Mouse (Mus musculus): Measurements from ENCODE around the gene Safb2. TPM values are rescaled to one million over a fixed set of nuclear protein-coding genes. Genes with fewer than 3 reads are reported as not detected.

Gene Safb2
- polyA plus RNA-seq, 1 experiment from 2014 or later = 43.5 TPM

DNA sequence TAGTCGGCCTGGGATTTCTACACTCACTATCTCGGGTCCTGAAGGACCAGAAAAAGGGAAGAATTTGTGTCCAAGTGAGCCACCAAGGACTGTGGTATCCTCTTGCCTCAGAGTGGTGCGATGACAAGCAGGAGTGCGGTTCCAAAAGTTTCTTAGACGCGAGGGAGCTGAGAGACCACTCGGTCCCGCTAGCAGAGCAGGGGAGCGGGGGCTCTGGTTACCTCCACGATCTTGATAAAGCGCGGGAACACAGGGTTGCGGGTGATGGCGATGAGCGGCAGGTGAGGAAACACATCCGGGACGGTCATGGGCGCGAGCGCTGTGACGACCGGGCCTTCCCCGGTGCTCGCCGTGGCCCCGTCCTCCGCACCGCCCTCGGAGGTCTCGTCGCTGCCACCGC is 41.9 kb upstream of the Safb2 start:
- under 1% methylated on average over 31 of the region's 32 CpGs for WGBS
- H3K27ac ChIP-seq (replicated peaks in 1 of 2; ENCODE audit: control insufficient read depth in 1 of 2, insufficient read depth in 1 of 2, low read depth in 2 of 2, low read length in 2 of 2) = peak overlapping the region in 1 of 2 experiments; percentile 67; a peak in 3 of 4 replicates
- H3K9me3 ChIP-seq (ENCODE audit: control insufficient read depth, low read length) = no peaks in the 10 kb centered on the region
- H3K4me1 ChIP-seq (ENCODE audit: control insufficient read depth in 2 of 2, insufficient read depth in 2 of 2, low read length in 2 of 2) = peaks cover 10 to 20% of the 10 kb centered on the region in 2 experiments
- H3K36me3 ChIP-seq (ENCODE audit: control insufficient read depth, insufficient read depth, low read length) = peaks cover 27% of the 10 kb centered on the region
- H3K4me2 ChIP-seq (ENCODE audit: low read length) = peak overlapping the region; percentile 96
- H3K4me3 ChIP-seq (ENCODE audit: control insufficient read depth in 1 of 2, insufficient read depth in 1 of 2, low read depth in 1 of 2, low read length in 2 of 2) = peak overlapping the region; percentile 82 to 94
- H3K9ac ChIP-seq (ENCODE audit: low read length) = peak overlapping the region; percentile 95
- peak; percentile 7; the same call in 1 of the 2 replicates for ATAC-seq (ENCODE audit: insufficient number of reproducible peaks, insufficient read depth, low FRiP score, low read depth)
- H3K27me3 ChIP-seq (ENCODE audit: control insufficient read depth, insufficient read depth, low read length) = no peaks in the 10 kb centered on the region

DNA sequence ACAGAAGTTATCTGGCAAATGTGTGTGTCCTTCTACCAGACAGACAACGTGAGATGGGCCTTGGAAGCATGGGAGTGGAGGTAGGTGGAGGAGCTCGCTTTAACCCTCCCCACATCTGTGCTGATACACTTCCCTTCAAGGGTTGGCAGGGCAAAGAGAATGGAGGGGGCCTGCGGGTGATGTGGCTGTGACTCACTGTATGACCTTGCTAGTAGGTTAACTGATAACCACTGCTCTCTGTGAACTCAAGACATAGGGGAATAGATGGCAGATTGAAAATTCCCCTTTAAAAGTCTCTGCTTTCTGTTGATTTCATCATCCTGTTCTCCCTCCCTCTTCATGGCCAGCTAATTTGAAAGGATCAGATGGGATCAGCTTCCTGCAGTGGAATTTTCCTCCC is 41.1 kb upstream of the Safb2 start:
- no peak for ATAC-seq (ENCODE audit: insufficient number of reproducible peaks, insufficient read depth, low FRiP score, low read depth)
- no peak overlapping the region for H3K27ac ChIP-seq (replicated peaks in 1 of 2; ENCODE audit: control insufficient read depth in 1 of 2, insufficient read depth in 1 of 2, low read depth in 2 of 2, low read length in 2 of 2)
- H3K4me2 ChIP-seq (ENCODE audit: low read length) = peak overlapping the region; percentile 96
- 35% methylated on average over 3 of the region's 3 CpGs for WGBS
- no peaks in the 10 kb centered on the region for H3K9me3 ChIP-seq (ENCODE audit: control insufficient read depth, low read length)
- peaks cover 10 to 20% of the 10 kb centered on the region in 2 experiments for H3K4me1 ChIP-seq (ENCODE audit: control insufficient read depth in 2 of 2, insufficient read depth in 2 of 2, low read length in 2 of 2)
- H3K27me3 ChIP-seq (ENCODE audit: control insufficient read depth, insufficient read depth, low read length) = no peaks in the 10 kb centered on the region
- peak overlapping the region in 1 of 2 experiments; percentile 94; a peak in 2 of 4 replicates for H3K4me3 ChIP-seq (ENCODE audit: control insufficient read depth in 1 of 2, insufficient read depth in 1 of 2, low read depth in 1 of 2, low read length in 2 of 2)
- H3K9ac ChIP-seq (ENCODE audit: low read length) = peak overlapping the region; percentile 95; the same call in 1 of the 2 replicates
- peaks cover 34% of the 10 kb centered on the region for H3K36me3 ChIP-seq (ENCODE audit: control insufficient read depth, insufficient read depth, low read length)

DNA sequence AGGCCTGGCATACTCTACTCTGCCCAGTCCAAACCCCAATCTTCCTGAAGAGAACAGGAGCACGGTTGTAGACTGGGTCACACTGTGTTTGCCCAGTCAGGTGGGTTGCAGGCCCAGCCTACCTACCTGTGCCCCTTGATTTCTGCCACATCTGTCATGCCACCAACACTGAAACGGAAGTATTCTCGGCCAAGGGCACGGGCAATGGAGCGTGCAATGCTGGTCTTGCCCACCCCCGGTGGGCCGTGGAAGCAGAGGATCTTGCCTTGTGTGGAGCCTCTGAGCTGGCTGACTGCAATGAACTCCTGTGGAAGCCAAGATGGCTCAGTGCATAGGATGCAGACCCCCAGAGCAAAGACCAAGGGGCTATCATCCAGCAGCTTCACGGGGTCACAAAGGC is 33.2 kb upstream of the Safb2 start:
- Histone ChIP-seq H3K4me3 (ENCODE audit: control insufficient read depth in 1 of 2, insufficient read depth in 1 of 2, low read depth in 1 of 2, low read length in 2 of 2) (no peak overlapping the region), H3K27ac (replicated peaks in 1 of 2; ENCODE audit: control insufficient read depth in 1 of 2, insufficient read depth in 1 of 2, low read depth in 2 of 2, low read length in 2 of 2) (no peak overlapping the region)

DNA sequence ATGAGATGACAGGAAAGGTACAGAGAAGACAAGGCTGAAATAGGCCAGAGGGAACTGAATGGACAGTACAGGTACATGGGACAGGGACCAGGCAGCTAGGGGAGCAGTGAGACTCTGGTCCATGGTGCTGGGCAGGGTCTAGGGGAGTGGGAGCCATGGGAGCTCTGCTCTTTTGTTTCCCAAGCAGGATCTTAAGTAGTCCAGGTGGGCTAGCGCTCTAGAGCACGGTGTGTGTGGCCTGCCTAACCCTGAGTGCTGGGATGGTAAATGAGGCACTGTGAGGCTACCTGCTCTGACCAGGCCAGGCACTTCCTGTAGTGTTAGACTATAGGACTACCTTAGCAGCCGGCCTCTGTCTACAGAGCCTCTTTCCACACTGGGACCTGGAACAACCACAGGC is 32.3 kb upstream of the Safb2 start:
- no peak for ATAC-seq (ENCODE audit: insufficient number of reproducible peaks, insufficient read depth, low FRiP score, low read depth)

More for the DNA sequence above, 33.2 kb upstream of the Safb2 start:
- peaks cover 3 to 13% of the 10 kb centered on the region in 2 experiments; a peak in 3 of 4 replicates for H3K4me1 ChIP-seq (ENCODE audit: control insufficient read depth in 2 of 2, insufficient read depth in 2 of 2, low read length in 2 of 2)
- H3K4me2 ChIP-seq (ENCODE audit: low read length) = no peak overlapping the region
- 85% methylated on average over 8 of the region's 8 CpGs for WGBS
- no peaks in the 10 kb centered on the region for H3K9me3 ChIP-seq (ENCODE audit: control insufficient read depth, low read length)
- ATAC-seq (ENCODE audit: insufficient number of reproducible peaks, insufficient read depth, low FRiP score, low read depth) = no peak
- H3K27me3 ChIP-seq (ENCODE audit: control insufficient read depth, insufficient read depth, low read length) = no peaks in the 10 kb centered on the region
- H3K36me3 ChIP-seq (ENCODE audit: control insufficient read depth, insufficient read depth, low read length) = peaks cover 84% of the 10 kb centered on the region
- no peak overlapping the region for H3K9ac ChIP-seq (ENCODE audit: low read length)

DNA sequence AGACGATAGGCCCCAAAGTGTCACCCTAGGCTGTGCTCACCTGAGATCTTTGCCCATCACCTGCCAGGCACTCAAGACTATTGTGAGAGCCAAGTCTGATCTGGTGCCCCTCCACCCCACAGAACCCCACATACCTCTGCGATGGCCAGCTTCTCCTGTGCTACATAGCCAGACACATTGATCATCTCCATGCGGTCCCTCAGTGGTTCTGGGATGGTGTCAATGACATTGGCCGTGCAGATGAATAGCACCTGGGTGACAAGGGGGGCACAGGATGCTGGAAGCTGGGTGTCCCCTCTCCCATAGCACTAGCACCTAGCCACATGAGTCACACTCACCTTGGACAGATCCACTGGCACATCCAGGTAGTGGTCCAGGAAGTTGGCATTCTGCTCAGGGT is 31.4 kb upstream of the Safb2 start:
- H3K9ac ChIP-seq (ENCODE audit: low read length) = no peak overlapping the region
- H3K9me3 ChIP-seq (ENCODE audit: control insufficient read depth, low read length) = no peaks in the 10 kb centered on the region
- ATAC-seq (ENCODE audit: insufficient number of reproducible peaks, insufficient read depth, low FRiP score, low read depth) = no peak
- no peak overlapping the region for H3K4me3 ChIP-seq (ENCODE audit: control insufficient read depth in 1 of 2, insufficient read depth in 1 of 2, low read depth in 1 of 2, low read length in 2 of 2)
- H3K27ac ChIP-seq (replicated peaks in 1 of 2; ENCODE audit: control insufficient read depth in 1 of 2, insufficient read depth in 1 of 2, low read depth in 2 of 2, low read length in 2 of 2) = no peak overlapping the region
- H3K36me3 ChIP-seq (ENCODE audit: control insufficient read depth, insufficient read depth, low read length) = peaks cover 68% of the 10 kb centered on the region
- H3K4me2 ChIP-seq (ENCODE audit: low read length) = no peak overlapping the region
- 88% methylated on average over 4 of the region's 4 CpGs for WGBS
- peaks cover 3 to 13% of the 10 kb centered on the region in 2 experiments; a peak in 3 of 4 replicates for H3K4me1 ChIP-seq (ENCODE audit: control insufficient read depth in 2 of 2, insufficient read depth in 2 of 2, low read length in 2 of 2)
- no peaks in the 10 kb centered on the region for H3K27me3 ChIP-seq (ENCODE audit: control insufficient read depth, insufficient read depth, low read length)

More for the DNA sequence above, 32.3 kb upstream of the Safb2 start:
- WGBS = 77% methylated on average over 3 of the region's 3 CpGs
- H3K27ac ChIP-seq (replicated peaks in 1 of 2; ENCODE audit: control insufficient read depth in 1 of 2, insufficient read depth in 1 of 2, low read depth in 2 of 2, low read length in 2 of 2) = no peak overlapping the region
- H3K27me3 ChIP-seq (ENCODE audit: control insufficient read depth, insufficient read depth, low read length) = no peaks in the 10 kb centered on the region
- H3K4me1 ChIP-seq (ENCODE audit: control insufficient read depth in 2 of 2, insufficient read depth in 2 of 2, low read length in 2 of 2) = peaks cover 3 to 13% of the 10 kb centered on the region in 2 experiments; a peak in 3 of 4 replicates
- no peak overlapping the region for H3K9ac ChIP-seq (ENCODE audit: low read length)
- H3K9me3 ChIP-seq (ENCODE audit: control insufficient read depth, low read length) = no peaks in the 10 kb centered on the region
- no peak overlapping the region for H3K4me3 ChIP-seq (ENCODE audit: control insufficient read depth in 1 of 2, insufficient read depth in 1 of 2, low read depth in 1 of 2, low read length in 2 of 2)
- H3K36me3 ChIP-seq (ENCODE audit: control insufficient read depth, insufficient read depth, low read length) = peaks cover 75% of the 10 kb centered on the region
- no peak overlapping the region for H3K4me2 ChIP-seq (ENCODE audit: low read length)

DNA sequence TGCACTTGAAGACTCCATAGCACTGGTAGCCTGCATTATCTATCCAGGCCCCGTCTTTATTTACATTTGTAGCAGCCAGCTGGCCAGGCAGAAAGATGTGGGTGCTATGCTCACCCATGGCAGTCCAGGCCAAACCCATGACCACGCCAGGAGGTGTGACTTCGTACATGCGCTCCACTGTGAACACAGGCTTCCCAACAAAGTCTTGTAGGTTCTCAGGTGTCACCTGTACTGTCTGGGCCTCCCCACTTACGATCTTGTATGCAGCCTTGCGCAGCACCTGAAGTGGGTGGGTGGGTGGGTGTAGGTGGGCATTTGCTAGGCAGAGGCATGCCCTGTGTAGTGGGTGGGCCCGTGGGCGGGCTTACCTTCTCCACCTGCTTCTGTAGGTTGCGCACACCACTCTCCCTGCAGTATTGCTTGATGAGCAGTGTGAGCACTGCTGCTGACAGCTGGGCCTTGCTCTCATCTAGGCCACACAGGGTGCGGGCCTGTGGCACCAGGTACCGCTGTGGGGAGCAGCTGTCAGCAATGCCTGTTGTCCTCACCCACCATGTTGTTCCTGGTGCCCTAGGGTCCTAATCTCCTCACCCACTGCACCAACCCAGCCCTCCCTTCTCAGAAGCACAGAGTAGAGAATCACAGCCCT is 30.9 kb upstream of the Safb2 start:
- peaks cover 3 to 15% of the 10 kb centered on the region in 2 experiments; a peak in 3 of 4 replicates for H3K4me1 ChIP-seq (ENCODE audit: control insufficient read depth in 2 of 2, insufficient read depth in 2 of 2, low read length in 2 of 2)
- WGBS = 83% methylated on average over 11 of the region's 11 CpGs
- peak overlapping the region; percentile 92; the same call in 1 of the 2 replicates for H3K9ac ChIP-seq (ENCODE audit: low read length)
- no peak overlapping the region for H3K27ac ChIP-seq (replicated peaks in 1 of 2; ENCODE audit: control insufficient read depth in 1 of 2, insufficient read depth in 1 of 2, low read depth in 2 of 2, low read length in 2 of 2)
- peaks cover 62% of the 10 kb centered on the region for H3K36me3 ChIP-seq (ENCODE audit: control insufficient read depth, insufficient read depth, low read length)
- H3K4me2 ChIP-seq (ENCODE audit: low read length) = 0 out of 2 replicates have a peak overlapping the region, but pooled peaks have one; percentile 87
- no peaks in the 10 kb centered on the region for H3K9me3 ChIP-seq (ENCODE audit: control insufficient read depth, low read length)
- no peak overlapping the region for H3K4me3 ChIP-seq (ENCODE audit: control insufficient read depth in 1 of 2, insufficient read depth in 1 of 2, low read depth in 1 of 2, low read length in 2 of 2)
- no peaks in the 10 kb centered on the region for H3K27me3 ChIP-seq (ENCODE audit: control insufficient read depth, insufficient read depth, low read length)
- ATAC-seq (ENCODE audit: insufficient number of reproducible peaks, insufficient read depth, low FRiP score, low read depth) = no peak

DNA sequence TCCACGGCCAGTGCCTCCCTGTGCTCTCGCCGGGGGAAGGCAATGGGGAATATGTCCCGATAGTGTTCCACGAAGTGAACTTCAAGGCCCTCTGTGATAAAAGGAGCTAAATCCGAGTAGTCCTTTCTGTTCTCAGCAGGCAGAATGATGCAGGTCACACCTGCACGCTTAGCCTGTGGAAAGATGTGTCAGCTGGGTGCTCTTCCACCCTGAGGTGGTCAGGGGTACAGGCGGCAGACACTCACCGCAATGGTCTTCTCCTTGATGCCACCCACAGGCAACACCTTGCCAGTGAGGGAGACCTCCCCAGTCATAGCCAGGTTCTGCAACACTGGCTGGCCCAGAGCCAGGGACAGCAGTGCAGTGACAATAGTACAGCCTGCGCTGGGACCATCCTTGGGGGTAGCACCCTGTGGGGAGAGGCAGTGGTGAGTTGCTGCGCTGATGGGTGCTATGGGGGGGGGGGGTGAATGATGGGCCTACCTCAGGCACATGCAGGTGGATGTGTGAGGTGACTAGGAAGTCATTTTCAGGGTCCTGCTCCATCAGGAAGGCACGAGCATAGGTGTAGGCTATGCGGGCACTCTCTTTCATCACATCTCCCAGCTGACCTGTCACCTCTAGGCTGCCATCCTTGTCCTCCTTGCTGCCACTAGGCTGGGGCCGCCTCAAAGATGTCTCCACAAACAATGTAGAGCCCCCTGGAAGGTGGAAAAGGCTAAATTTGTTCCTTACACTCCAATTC is 30.2 kb upstream of the Safb2 start:
- Histone ChIP-seq H3K4me3 (ENCODE audit: control insufficient read depth in 1 of 2, insufficient read depth in 1 of 2, low read depth in 1 of 2, low read length in 2 of 2) (peak overlapping the region; percentile 75 to 91), H3K4me1 (ENCODE audit: control insufficient read depth in 2 of 2, insufficient read depth in 2 of 2, low read length in 2 of 2) (peaks cover 3 to 18% of the 10 kb centered on the region in 2 experiments; a peak in 3 of 4 replicates), H3K27ac (replicated peaks in 1 of 2; ENCODE audit: control insufficient read depth in 1 of 2, insufficient read depth in 1 of 2, low read depth in 2 of 2, low read length in 2 of 2) (peak overlapping the region in 1 of 2 experiments; percentile 84; a peak in 2 of 4 replicates), H3K36me3 (ENCODE audit: control insufficient read depth, insufficient read depth, low read length) (peaks cover 55% of the 10 kb centered on the region), H3K9me3 (ENCODE audit: control insufficient read depth, low read length) (no peaks in the 10 kb centered on the region), H3K4me2 (ENCODE audit: low read length) (peak overlapping the region; percentile 87), H3K27me3 (ENCODE audit: control insufficient read depth, insufficient read depth, low read length) (no peaks in the 10 kb centered on the region), H3K9ac (ENCODE audit: low read length) (peak overlapping the region; percentile 92)
- ATAC-seq (ENCODE audit: insufficient number of reproducible peaks, insufficient read depth, low FRiP score, low read depth) = no peak
- 28% methylated on average over 14 of the region's 14 CpGs for WGBS
